Mouse (Mus musculus) fat pad, adult 2 months (tissue): ENCODE measurements around the gene Gpr35.
"Not testable (repeated sequence)": the region's sequence is repeated elsewhere in the genome, so short reads cannot be mapped to it uniquely, and the experiment has no call there.

Experiments
- DNase-seq: peaks from one replicate; pipeline ENCODE4 v3.0.0-alpha.2; 2011; ENCODE audit warnings: low read depth, low spot score; ENCODE audit errors: extremely low read depth

The Gpr35 gene

DNA sequence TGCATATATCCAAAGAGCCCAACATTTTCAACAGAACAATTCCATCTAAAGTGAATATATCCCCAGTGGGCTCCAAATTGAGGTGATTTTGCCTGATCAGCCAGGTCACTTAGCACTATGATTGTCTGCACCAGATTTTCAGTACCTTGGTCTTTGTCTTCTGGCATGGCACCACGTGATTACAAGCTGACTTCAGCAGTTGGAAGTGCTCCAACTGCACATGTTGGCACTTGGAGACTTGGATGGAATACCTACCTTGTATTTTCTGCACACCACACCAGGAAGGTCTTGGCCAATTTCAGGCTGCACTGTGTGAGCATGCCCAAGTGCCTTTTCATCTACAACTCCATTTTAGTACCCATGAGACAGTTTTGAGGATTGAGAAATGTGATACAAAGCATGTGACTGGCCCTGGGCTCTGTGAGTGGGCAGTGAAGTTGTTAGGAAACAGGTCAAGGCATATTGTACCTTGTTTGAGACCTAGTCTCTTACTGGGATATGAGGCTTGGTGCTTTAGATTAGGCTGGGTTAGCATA is 20.4 kb upstream of the Gpr35 start:
- DNase-seq: peak; percentile 96

DNA sequence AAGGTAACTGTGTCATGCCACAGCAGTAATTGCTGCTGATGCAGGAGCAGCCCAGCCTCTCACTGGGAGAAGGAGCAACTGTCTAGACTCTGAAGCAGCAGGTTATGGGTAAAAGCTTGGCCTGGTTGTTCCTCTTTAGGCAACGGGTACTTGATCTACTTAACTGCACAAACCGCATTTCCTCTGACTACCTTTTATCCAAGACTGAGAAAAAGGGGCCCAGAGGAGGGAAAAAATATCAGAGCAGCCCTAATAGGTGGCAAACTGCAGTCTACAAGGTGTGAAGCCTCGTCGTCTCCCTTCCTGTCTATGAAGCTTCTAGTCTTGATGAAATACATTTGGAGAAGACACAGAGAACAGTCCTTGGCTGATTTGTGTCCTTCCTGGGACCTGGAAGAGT is 17.1 kb upstream of the Gpr35 start:
- no peak for DNase-seq

DNA sequence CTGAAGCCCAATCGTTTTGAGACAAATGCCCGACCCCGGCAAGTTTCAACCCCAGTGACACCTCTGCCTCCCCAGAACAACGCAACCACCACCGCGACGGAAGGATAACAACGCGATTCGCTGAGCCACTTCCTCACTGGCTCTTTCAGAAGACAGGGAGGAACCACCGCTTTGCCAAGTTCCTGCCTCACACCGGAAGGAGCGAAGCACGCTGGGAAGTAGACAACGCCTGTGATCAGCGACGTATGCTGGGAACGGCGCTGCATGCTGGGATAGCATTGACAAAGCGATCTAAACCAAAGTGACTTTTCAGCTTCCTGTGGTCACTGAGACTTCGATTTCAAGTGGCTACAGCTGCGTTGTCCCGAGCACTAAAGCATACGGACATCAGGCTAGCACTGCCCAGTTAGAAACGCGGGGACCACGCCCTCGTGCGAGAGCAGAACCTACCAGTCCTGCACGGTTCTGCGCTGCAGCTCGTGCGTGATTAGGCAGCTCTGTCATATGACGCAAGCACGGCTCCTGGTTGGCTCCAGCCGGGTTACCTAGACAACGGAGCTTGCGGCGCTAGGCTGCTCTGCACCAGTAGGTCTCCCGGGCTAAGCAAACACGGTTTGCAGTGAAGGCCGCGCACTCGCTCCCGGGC is 16.4 kb upstream of the Gpr35 start, which contains the start of gene Capn10:
TSS of gene Capn10 (plus strand) at position 195 of the 646 bp plus-strand sequence.
- peak; percentile 88 for DNase-seq

DNA sequence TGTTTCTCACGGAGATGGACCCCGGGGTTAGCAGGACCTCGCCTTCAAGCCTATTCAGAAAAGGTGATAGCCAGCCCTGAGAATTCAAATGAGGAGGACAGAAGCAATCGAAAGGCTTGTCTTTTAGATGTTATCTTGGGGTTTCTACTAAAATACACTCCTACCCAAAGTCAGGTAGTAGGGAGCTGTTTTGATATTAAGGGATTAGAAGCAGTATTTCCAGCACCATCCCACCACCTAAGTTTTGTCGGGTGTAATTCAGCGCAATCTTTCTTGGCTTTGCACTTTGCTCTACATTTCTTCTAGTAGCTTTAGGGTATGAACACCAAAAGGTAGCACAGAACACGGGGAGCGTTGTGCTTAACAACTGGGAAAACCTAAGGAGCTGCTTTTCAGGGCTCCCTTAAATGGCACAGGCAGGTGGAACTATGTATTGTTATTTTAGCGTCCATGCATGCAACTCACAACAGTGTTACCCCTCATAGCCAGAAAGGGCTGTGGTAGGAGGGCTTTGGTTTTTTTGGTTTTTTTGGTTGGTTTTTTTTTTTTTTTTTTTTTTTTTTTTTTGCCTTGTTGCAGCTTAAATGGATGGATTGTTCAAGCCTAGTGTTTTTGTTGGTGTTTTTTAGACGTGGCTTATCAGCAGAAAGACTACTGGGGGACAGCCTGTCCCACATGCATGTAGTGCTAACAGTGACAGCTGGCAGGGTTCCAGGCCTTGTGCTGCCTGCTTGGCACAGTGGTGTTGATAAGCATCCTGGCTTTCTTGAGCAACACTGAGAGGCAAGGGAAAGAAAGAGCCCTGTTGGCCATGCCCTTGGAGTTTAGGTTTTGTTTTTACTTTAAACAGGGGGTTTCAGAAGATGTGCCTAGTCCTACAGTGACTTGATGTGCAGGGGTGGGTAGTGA is 15.4 kb upstream of the Gpr35 start:
- no peak for DNase-seq

DNA sequence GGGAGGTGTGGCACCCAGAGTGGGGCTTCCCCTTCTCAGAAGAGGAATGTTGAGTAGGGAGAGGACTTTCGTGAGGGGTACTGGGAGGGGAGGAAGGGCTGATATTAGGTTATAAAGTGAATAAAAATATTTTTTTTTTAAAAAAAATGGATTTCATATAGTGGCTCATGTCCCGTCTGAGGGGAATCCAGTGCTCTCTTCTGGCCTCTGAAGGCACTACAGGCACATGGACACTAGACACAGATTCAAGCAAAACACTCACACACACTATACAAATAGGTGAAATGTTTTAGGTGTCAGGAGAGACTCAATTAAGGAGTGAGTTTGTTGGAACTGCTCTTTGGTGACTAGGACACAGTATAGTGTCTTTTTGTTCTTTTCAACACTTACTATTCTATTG is 14.7 kb upstream of the Gpr35 start:
- no peak for DNase-seq

DNA sequence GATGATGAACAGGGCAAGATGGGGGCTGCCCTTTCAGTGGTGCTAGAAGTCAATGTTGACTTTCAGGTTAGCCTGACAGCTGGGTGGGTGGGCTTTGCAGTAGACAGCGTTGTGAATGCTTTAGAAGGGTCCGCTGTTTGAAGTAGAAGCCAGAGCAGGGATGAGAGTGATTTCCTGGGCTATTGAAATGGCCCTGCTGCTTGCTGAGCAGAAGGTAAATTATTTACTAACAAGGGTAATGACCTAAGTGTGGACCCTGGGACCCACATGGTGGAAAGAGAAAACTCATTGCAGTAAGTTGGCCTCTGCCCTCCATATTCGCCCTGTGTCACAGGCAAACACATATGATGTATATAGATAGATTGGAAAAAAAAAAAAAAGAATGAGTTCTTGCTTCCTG is 14.2 kb upstream of the Gpr35 start:
- DNase-seq: no peak

DNA sequence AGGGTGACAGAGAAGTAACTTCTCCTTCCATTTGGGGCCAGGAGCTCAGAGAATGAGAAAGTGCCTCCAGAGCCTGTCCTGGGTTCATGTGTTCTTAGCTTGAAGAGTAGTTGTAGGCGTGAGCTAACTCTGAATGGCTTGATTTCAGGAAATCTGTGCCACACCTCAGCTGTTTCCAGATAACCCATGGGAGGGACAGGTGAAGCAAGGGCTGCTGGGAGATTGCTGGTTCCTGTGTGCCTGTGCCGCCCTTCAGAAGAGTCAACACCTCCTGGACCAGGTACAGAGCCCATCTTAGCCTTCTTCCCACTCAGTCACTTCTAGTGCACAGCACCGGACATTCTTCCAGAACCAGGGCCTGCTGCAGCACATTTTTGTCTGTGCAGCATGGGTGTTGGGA is 12.9 kb upstream of the Gpr35 start:
- DNase-seq: no peak

DNA sequence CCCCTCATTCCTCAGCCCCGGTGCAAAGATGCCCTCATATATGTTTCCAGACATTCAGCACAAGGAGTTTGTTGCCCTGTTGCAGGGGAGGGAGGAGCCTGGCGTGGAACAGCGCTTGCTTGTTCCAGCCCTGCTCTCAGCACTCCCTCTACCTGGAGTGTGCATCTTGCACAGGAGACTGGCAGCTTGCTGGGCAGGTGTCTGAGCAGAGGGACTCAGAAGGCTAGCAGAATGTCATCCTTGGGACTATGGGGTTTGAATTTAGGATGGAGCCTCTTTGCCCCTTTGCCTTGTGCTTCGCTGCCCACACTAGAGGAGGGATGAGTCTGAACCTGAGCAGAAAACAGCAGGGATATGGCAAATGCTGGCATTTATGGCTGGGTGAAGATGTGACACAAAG is 10.9 kb upstream of the Gpr35 start:
- no peak for DNase-seq

DNA sequence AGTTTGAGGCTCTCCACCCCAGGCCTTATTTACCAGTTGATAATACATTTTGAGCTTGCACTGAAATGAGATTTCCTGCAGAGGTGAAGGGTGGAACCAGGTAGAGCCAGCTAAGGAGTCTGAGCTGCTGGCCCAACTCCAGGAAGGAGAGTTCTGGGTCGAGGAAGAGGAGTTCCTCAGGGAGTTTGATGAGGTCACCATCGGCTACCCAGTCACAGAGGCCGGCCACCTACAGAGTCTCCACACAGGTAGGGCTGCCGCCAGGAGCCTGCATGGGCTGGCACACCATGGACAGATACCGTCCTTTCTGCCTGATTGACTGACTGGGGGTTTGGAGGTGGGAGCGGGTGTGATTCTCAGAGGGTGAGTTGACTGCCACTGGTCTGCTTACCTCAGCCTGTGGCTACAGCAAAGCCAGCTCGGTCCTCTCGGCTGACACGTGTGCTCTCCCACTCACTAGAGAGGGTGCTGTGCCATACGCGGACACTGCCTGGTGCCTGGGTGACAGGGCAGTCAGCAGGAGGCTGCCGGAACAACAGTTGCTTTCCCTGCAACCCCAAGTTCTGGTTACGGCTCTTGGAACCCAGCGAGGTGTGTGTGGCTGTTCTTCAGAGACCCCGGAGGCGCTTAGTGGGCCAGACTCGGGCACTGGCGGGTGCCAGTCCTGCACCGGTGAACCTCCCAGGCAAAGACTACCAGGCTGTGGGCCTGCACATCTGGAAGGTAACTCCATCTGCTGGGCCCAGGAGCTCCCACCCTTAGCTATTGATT is 7.3 kb upstream of the Gpr35 start:
- no peak for DNase-seq

DNA sequence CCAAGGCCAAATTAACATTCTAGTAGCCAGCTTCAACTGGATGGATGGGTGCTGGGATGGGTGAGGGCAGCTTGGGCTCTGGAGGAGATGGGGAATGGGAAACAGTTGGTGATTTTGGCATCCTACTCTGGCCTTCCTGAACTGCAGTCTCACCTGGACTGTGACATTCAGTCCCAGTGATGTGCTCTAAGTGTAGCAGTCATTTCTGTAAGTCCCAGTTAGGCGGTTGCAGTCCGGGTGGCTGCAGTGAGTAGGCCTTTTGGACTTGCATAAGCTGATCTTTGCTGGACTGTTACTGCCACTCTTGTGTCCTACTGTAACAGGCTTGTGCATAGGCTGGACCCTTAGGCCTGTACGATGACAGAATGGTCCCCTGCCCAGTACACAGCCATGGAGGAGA is 2.7 kb upstream of the Gpr35 start:
- DNase-seq: no peak

DNA sequence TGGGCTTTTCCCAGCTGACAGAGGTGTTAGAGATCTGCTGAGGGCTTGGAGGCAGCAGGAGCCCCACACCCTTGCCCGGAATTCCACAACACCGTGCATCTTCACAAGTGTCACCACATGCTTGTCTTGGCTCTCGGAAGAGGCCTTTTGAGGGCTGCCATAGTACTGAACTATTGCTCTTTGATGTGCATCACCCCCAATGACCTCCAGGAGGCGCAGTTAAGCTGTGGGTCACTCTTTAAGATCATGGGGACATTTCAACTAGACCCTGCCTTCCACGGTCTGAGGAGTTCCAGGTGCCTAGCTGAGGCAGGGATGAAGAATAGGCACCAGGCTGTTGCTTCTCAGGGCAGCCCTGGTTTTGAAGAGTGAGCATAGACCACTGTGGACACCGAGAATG is 1.2 kb upstream of the Gpr35 start:
- no peak for DNase-seq

DNA sequence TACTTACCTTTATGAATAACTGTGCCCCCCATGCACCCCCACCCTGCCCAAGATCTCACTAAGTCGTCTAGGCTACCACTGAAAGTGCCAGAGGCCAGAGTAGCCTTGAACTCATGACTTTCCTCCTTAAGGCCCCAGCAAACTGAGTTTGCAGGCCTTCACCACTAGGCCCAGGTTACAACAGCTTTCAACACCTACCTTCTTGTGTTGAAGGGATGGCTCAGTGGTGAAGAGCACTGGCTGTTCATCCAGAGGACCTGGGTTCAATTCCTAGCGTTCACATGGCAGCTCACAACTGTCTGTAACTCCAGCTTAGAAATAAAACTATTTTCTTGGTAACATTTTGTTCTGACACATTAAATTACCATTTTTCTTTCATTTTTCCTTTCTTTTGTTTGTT is 3.0 kb downstream of the Gpr35 start:
- DNase-seq: no peak

DNA sequence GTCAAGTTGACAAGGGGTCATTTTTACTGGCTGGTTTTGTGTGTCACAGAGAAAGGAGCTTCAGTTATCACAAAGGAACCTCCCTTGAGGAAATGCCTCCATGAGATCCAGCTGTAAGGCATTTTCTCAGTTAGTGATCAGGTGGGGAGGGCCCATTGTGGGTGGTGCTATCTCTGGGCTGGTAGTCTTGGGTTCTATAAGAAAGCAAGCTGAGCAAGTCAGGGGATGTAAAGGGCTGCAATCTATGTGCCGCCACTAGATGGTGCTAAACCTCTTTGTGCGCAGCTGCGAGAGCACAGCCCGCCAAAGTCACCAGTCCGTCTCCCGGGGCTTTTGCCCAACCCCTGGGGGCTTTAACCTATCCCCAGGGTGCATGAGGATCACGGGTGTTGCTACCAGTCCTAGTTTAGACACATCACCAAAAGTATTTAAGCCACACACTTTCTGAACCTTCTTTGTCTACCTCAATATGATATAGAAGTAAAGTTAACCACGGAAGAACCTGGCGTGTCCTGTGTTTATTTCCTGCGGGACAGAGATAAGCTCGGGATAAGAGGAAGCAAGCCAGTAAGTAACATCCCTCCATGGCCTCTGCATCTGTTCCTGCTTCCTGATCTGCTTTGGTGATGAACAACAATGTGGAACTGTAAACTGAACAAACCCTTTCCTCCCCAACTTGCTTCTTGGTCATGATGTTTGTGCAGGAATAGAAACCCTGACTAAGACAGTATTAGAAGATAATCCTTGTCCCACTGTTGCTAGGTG is 6.1 kb downstream of the Gpr35 start:
- DNase-seq: not testable (repeated sequence)

DNA sequence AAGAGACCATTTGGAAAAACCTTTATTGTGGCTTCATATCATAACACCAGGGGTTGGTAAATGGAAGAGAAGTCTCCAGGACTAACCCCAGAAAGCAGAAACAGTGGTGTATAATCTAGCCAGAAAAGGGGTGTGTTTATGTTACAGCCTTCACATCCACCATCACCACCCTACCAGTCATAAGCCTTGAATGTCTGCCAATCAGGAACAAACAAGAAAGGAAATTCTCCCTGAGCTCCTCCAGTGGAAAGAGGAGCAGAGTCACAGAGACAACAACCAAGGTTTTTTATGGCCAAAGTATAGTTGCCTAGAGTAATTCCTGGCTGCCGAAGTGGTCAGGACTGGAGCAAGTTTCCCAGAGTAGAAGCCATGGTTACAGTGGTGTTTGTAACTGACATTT is 8.3 kb downstream of the Gpr35 start:
- DNase-seq: no peak

DNA sequence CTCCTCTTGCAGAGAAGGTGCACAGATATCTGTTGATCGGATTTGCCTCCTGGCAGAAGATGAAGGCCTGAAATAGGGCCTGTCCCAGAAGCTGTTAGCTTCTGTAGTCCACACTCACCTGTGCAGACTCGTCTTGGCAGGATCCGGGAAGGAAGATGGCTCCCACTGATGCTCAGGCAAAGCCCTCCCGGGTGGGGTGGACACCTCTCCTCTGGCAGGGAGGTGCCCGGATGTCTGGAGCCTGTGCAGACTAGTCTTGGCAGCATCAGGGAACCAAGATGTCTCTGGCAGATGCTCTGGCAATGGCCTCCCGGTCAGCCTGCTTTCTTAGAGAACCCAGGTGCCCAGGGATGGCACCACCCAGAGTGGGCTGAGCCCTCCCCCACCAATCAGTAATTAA is 20.1 kb downstream of the Gpr35 start:
- DNase-seq: not testable (repeated sequence)

DNA sequence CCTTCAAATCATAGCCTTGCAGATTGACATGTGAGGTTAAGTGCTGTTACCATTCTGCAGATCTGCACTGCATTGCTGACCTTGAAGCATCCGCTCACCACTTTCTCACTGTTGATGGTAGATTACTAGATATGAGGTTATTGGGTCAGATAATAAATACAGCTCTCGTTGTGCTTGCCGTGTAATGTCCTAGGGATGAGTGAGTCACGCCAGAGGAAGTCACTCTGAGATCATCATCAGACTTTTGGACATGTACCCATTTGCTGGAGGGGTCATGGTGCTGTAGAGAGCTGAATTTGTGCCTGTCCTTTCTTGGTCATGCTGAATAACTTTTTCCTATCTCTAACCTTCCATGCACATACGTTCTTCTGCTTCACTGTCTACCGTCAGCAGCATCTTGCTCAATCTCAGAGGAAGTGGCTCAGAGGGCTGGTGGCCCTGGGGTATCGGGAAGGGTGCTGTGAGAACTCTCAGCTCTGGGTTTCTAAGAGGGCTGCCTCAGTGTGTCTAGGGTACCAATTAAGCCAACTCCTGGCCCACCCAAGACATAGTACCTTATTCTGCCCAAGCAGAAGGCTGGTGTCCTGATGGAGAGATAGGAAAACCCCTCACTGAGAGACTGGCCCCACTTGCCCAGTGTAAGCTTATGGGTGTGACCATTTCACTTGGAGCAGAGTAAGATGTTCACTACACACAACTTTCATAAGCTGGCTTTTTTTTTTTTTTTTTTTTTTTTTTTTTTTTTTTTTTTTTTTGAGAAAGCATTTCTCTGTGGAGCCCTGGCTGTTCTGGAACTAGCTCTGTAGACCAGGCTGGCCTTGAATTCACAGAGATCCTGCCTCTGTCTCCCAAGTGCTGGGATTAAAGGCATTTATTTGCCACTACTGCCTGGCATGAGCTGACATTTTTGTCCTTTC is 21.5 kb downstream of the Gpr35 start:
- DNase-seq: peak; percentile 4

DNA sequence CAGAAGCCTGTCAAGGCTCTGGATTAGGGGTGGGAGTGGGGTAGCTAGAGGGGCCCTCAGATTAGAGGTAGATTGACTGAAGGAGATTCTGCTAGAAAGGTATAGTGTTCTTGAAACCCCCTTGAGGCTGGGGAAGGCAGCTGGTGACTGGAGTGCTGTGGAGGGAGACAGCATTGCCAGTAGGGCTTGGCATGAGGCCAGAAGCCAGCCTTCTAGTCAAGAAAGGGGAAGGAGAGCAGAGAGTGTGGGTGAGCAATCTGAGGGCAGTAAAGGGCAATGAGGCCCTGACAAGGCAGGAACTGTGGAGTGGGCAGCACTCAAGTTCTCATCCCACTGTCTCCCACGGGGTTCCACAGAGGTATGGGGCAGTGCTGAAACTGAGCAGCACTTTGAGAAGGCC is 22.2 kb downstream of the Gpr35 start:
- no peak for DNase-seq

DNA sequence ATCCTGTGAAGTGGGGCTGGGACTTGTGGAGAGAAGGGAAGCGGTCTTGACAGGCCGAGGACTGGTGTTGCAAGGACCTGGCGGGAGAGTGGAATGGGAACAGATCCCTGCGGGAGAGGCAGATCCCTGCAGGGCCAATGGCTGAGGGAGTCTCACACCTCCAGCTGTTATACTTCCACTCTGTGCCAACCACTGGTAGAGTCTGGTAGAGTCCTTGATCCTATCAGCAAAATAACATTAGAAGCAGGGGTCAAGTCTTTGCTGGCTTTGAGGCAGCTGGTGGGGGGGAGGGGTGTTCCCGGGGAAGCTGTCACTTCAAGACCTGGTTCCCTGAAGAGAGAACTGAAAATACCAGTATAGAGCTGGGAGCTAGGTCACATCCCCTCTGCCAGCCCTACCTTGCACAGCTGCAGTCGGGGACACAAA is 25.5 kb downstream of the Gpr35 start:
- DNase-seq: peak; percentile 7

DNA sequence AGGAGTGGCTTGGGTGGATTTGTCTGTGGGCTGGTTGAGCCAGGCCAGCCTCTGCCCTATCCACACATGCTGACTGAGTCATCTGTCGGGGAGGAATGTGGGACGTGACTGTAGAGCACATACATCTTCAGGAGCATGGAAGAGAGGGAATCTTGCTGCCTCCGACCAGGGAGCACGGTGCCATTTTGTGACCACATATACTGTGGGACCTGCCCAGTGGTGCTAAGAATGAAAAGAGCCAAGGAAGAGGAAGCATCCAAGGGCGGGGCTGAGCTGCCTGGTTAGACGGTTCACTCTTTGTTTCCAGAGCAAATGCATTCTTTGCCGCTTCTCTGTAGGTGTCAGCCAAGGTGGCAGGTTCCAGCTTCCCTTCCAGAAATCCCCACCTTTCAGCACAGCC is 28.0 kb downstream of the Gpr35 start:
- no peak for DNase-seq
